Mouse (Mus musculus): ENCODE data around the gene Tax1bp1.

The Tax1bp1 gene

DNA sequence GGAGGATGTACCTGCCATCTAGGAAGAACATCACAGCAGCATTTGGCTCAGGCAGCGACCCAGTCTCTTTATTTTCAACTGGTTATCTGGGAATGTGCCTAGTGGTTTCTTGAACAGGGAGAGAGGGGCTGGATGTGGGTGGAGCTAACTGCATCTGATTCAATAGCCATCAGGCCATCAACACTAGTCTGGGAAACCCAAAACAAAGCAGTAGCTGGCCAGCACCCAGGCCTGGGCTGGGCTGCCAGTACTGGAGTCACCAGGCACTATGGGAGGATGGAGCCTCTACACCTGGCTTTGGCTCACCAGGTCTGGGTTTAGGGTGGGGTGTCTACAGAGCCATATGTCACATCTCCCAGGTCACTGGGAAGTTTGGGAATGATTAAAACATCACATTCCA is 83.2 kb downstream of the Tax1bp1 start:
- Histone ChIP-seq H3K27me3 (ENCODE audit: control insufficient read depth, insufficient read depth, low read length, poor library complexity, severe bottlenecking) (no peaks in the 10 kb centered on the region), H3K36me3 (ENCODE audit: control insufficient read depth, insufficient read depth, low read length, poor library complexity, severe bottlenecking) (no peaks in the 10 kb centered on the region)
- DNase-seq (ENCODE audit: low read depth, low spot score) = no peak

DNA sequence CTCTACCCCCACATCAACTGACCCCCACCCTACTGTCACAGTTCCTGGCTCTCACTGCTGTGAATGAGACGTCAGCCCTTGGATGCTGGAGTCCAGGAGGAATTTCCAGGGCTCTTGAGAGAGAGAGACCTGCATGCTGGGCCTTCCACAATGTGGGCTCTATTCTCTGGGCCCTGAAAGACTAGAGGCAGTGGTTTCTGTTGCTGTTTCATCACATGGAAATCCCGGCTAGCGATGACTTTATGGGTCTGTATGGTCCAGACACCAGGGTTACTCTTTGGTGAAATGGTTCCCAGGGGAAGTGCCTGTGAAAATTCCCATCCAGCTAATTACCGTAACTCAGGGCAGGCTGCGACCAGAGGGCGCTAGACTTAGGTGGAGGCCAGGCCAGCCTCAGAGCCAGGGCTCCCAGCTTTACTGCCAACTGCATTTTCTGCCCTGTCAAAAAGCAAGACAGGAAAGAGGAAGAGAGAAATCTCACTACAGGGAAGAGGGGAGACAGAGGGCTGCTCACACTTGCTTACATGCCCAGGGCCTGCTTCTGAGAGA is 83.8 kb downstream of the Tax1bp1 start:
- no peak for DNase-seq (ENCODE audit: low read depth, low spot score)
- no peaks in the 10 kb centered on the region for H3K27me3 ChIP-seq (ENCODE audit: control insufficient read depth, insufficient read depth, low read length, poor library complexity, severe bottlenecking)
- H3K36me3 ChIP-seq (ENCODE audit: control insufficient read depth, insufficient read depth, low read length, poor library complexity, severe bottlenecking) = no peaks in the 10 kb centered on the region

DNA sequence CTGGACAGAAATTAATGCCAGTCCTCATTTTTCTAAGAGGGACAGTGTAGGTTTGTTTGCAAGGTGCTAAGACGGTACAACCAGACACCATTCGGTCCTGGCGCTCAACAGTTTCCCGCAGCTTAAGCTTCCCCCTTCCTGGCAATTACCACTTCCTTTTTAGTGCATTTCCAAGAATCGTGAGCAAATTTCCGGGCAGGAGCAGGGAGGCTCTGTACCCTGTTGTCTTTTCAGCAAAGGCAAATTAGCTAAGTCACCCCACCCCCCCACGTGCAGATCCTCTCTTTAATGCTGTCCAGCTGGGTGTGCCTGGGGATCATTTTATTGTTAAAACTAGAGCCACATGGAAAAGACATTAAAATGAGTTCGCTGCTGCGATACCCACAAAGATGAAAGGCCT is 88.7 kb downstream of the Tax1bp1 start:
- no peaks in the 10 kb centered on the region for H3K36me3 ChIP-seq (ENCODE audit: control insufficient read depth, insufficient read depth, low read length, poor library complexity, severe bottlenecking)
- DNase-seq (ENCODE audit: low read depth, low spot score) = no peak
- no peaks in the 10 kb centered on the region for H3K27me3 ChIP-seq (ENCODE audit: control insufficient read depth, insufficient read depth, low read length, poor library complexity, severe bottlenecking)

DNA sequence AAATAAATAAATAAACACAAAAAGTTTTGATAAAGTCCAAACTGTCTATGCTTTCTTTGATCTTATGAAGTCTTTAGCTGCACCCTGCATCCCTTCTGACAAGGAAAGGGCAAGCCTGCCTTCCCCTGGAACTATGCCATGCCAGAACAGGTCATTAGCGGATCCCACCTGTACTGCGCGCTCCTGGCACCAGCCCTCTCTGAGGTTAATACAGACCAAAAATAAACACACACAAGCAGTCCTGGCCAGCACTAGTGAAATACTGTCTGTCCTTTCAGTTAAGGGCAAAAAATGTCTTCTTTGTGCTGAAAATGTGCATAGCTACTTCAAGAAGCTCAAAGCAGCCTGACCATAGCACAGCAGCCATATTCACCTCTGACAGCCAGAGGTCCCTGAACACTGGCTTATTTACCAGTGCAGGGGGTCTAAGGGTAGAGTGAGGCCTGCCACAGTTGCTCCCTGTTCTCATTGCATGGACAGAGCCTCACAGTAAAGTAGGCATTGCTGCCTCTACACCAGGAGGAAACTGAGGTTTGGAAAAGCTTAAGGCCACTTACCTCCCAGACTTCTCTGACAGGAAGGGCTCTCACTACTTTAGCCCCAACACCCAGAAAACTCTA is 91.8 kb downstream of the Tax1bp1 start:
- no peak for DNase-seq (ENCODE audit: low read depth, low spot score)
- no peaks in the 10 kb centered on the region for H3K27me3 ChIP-seq (ENCODE audit: control insufficient read depth, insufficient read depth, low read length, poor library complexity, severe bottlenecking)

More for the DNA sequence above, 91.8 kb downstream of the Tax1bp1 start:
- H3K36me3 ChIP-seq (ENCODE audit: control insufficient read depth, insufficient read depth, low read length, poor library complexity, severe bottlenecking) = no peaks in the 10 kb centered on the region
